Mouse (Mus musculus): Measurements from ENCODE around the gene Pgbd1. TPM values are rescaled to one million over a fixed set of nuclear protein-coding genes. Genes with fewer than 3 reads are reported as not detected.
"Not testable (repeated sequence)": the region's sequence is repeated elsewhere in the genome, so short reads cannot be mapped to it uniquely, and the experiment has no call there.

The Pgbd1 gene
- total and polyA plus RNA-seq, 3 experiments, result 0.22 to 5.9 (median 4.9) TPM

GRCm38 (mm10) chr13:21468061-21469019 is 27.5 kb upstream of the Pgbd1 start, which contains the start of gene Nkapl:
Gene Nkapl, minus strand, starts transcription at chr13:21468509.
- peak; percentile 83 for DNase-seq (ENCODE audit: low spot score)
- H3K4me1 ChIP-seq (ENCODE audit: insufficient read depth, low read depth, low read length), result peaks cover 14% of the 10 kb centered on the region
- peaks cover 15% of the 10 kb centered on the region for H3K27me3 ChIP-seq (ENCODE audit: insufficient read depth, low read length)
- no peak for TF ChIP-seq CTCF (IDR thresholded peaks at IDR 0.05; ENCODE audit: low read depth, low read length)
- no peak for TF ChIP-seq GATA2 (IDR thresholded peaks at IDR 0.05; ENCODE audit: borderline replicate concordance, low read depth, low read length)
- no peak for TF ChIP-seq GATA1 (IDR thresholded peaks at IDR 0.05; ENCODE audit: borderline replicate concordance, low read length)
- no peak for TF ChIP-seq TAL1 (conservative IDR thresholded peaks at IDR 0.05; ENCODE audit: low read depth, low read length)
- H3K36me3 ChIP-seq (replicated peaks), result no peaks in the 10 kb centered on the region
- H3K9me3 ChIP-seq (replicated peaks), result no peaks in the 10 kb centered on the region
- peak within 1 kb of the TSS; percentile 75 for H3K4me3 ChIP-seq (ENCODE audit: low read depth, low read length)
- peak; percentile 90 for ATAC-seq (ENCODE audit: extremely low read depth, insufficient number of reproducible peaks, low FRiP score, poor library complexity, severe bottlenecking)

GRCm38 (mm10) chr13:21467336-21467735 is 26.5 kb upstream of the Pgbd1 start:
- peaks cover 17% of the 10 kb centered on the region for H3K4me1 ChIP-seq (ENCODE audit: insufficient read depth, low read depth, low read length)
- peaks cover 12% of the 10 kb centered on the region for H3K27me3 ChIP-seq (ENCODE audit: insufficient read depth, low read length)
- TF ChIP-seq GATA1 (IDR thresholded peaks at IDR 0.05; ENCODE audit: borderline replicate concordance, low read length), result no peak
- TF ChIP-seq GATA2 (IDR thresholded peaks at IDR 0.05; ENCODE audit: borderline replicate concordance, low read depth, low read length), result no peak
- TF ChIP-seq TAL1 (conservative IDR thresholded peaks at IDR 0.05; ENCODE audit: low read depth, low read length), result no peak
- no peak for TF ChIP-seq CTCF (IDR thresholded peaks at IDR 0.05; ENCODE audit: low read depth, low read length)
- TF ChIP-seq POLR2AphosphoS5 (IDR thresholded peaks at IDR 0.05; ENCODE audit: insufficient replicate concordance, low read depth, low read length), result no peak
- no peaks in the 10 kb centered on the region for H3K36me3 ChIP-seq (replicated peaks)
- H3K9me3 ChIP-seq (replicated peaks), result no peaks in the 10 kb centered on the region
- DNase-seq (ENCODE audit: low spot score) (no peak), ATAC-seq (ENCODE audit: extremely low read depth, insufficient number of reproducible peaks, low FRiP score, poor library complexity, severe bottlenecking) (no peak)
- H3K4me3 ChIP-seq (ENCODE audit: low read depth, low read length), result no peak overlapping the region

- H3K9me3 ChIP-seq (replicated peaks); H3K4me1 ChIP-seq (ENCODE audit: insufficient read depth, low read depth, low read length); ATAC-seq (ENCODE audit: extremely low read depth, insufficient number of reproducible peaks, low FRiP score, poor library complexity, severe bottlenecking); H3K4me3 ChIP-seq (ENCODE audit: low read depth, low read length); DNase-seq (ENCODE audit: low spot score); H3K36me3 ChIP-seq (replicated peaks): not testable (repeated sequence)
- peaks cover 13% of the 10 kb centered on the region for H3K27me3 ChIP-seq (ENCODE audit: insufficient read depth, low read length)
Observed at GRCm38 (mm10) chr13:21462516-21462915, 21.7 kb upstream of the Pgbd1 start.

- H3K4me3 ChIP-seq (ENCODE audit: low read depth, low read length), result no peak overlapping the region
- no peak for ATAC-seq (ENCODE audit: extremely low read depth, insufficient number of reproducible peaks, low FRiP score, poor library complexity, severe bottlenecking)
- DNase-seq (ENCODE audit: low spot score), result no peak
- no peaks in the 10 kb centered on the region for H3K9me3 ChIP-seq (replicated peaks)
- peaks cover 14% of the 10 kb centered on the region for H3K4me1 ChIP-seq (ENCODE audit: insufficient read depth, low read depth, low read length)
- no peak for TF ChIP-seq CTCF (IDR thresholded peaks at IDR 0.05; ENCODE audit: low read depth, low read length)
- TF ChIP-seq POLR2AphosphoS5 (IDR thresholded peaks at IDR 0.05; ENCODE audit: insufficient replicate concordance, low read depth, low read length), result no peak
- TF ChIP-seq GATA2 (IDR thresholded peaks at IDR 0.05; ENCODE audit: borderline replicate concordance, low read depth, low read length), result no peak
- no peak for TF ChIP-seq GATA1 (IDR thresholded peaks at IDR 0.05; ENCODE audit: borderline replicate concordance, low read length)
- no peak for TF ChIP-seq TAL1 (conservative IDR thresholded peaks at IDR 0.05; ENCODE audit: low read depth, low read length)
- peaks cover 7% of the 10 kb centered on the region for H3K36me3 ChIP-seq (replicated peaks)
- H3K27me3 ChIP-seq (ENCODE audit: insufficient read depth, low read length), result peaks cover 13% of the 10 kb centered on the region
Observed at GRCm38 (mm10) chr13:21456347-21456746, 15.5 kb upstream of the Pgbd1 start.

GRCm38 (mm10) chr13:21454133-21454532 is 13.3 kb upstream of the Pgbd1 start:
- DNase-seq (ENCODE audit: low spot score) (no peak), ATAC-seq (ENCODE audit: extremely low read depth, insufficient number of reproducible peaks, low FRiP score, poor library complexity, severe bottlenecking) (no peak)
- Histone ChIP-seq H3K4me3 (ENCODE audit: low read depth, low read length) (no peak overlapping the region), H3K27me3 (ENCODE audit: insufficient read depth, low read length) (peaks cover 5% of the 10 kb centered on the region; the same call in 1 of the 2 replicates), H3K36me3 (replicated peaks) (peaks cover 24% of the 10 kb centered on the region), H3K9me3 (replicated peaks) (no peaks in the 10 kb centered on the region), H3K4me1 (ENCODE audit: insufficient read depth, low read depth, low read length) (peaks cover 14% of the 10 kb centered on the region)
- TF ChIP-seq POLR2AphosphoS5 (IDR thresholded peaks at IDR 0.05; ENCODE audit: insufficient replicate concordance, low read depth, low read length) (no peak), GATA1 (IDR thresholded peaks at IDR 0.05; ENCODE audit: borderline replicate concordance, low read length) (no peak), GATA2 (IDR thresholded peaks at IDR 0.05; ENCODE audit: borderline replicate concordance, low read depth, low read length) (no peak), TAL1 (conservative IDR thresholded peaks at IDR 0.05; ENCODE audit: low read depth, low read length) (no peak)

GRCm38 (mm10) chr13:21453449-21453848 is 12.6 kb upstream of the Pgbd1 start, which contains the start of gene Zscan26:
Gene Zscan26, minus strand, starts transcription at chr13:21453730.
- peak within 1 kb of the TSS; percentile 75 for H3K4me3 ChIP-seq (ENCODE audit: low read depth, low read length)
- H3K4me1 ChIP-seq (ENCODE audit: insufficient read depth, low read depth, low read length), result peaks cover 14% of the 10 kb centered on the region
- H3K27me3 ChIP-seq (ENCODE audit: insufficient read depth, low read length), result peaks cover 5% of the 10 kb centered on the region; the same call in 1 of the 2 replicates
- H3K9me3 ChIP-seq (replicated peaks), result no peaks in the 10 kb centered on the region
- ATAC-seq (ENCODE audit: extremely low read depth, insufficient number of reproducible peaks, low FRiP score, poor library complexity, severe bottlenecking) (peak; percentile 79), DNase-seq (ENCODE audit: low spot score) (peak; percentile 63)
- H3K36me3 ChIP-seq (replicated peaks), result peaks cover 31% of the 10 kb centered on the region
- TF ChIP-seq POLR2AphosphoS5 (IDR thresholded peaks at IDR 0.05; ENCODE audit: insufficient replicate concordance, low read depth, low read length) (no peak), GATA1 (IDR thresholded peaks at IDR 0.05; ENCODE audit: borderline replicate concordance, low read length) (no peak), TAL1 (conservative IDR thresholded peaks at IDR 0.05; ENCODE audit: low read depth, low read length) (no peak), GATA2 (IDR thresholded peaks at IDR 0.05; ENCODE audit: borderline replicate concordance, low read depth, low read length) (no peak), CTCF (IDR thresholded peaks at IDR 0.05; ENCODE audit: low read depth, low read length) (no peak)

All from G1E (cell line).